ENCODE assay signal across 25 mouse cellular contexts in the genomic region with DNA sequence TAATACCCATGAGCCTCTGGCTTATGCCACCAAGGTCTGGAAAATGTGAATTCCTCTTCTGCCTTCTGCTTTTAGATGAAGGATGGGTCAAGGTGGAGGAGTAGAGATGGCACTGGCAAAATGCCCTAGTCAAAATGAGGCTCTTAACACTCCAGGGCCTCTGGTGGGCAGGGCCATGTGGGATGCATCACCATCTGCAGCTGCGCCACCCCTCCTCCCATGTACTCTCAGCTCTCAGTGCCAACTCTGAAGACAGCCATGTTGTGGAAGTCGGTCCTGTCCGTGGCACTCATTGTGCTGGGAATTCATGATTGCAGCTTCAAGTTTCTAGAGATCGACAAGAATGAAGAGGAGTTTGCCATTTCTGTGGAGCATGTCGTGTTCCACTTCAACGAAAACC. TPM values are rescaled to one million over a fixed set of nuclear protein-coding genes. Genes with fewer than 3 reads are reported as not detected.
DNase-seq lines count a peak whose midpoint lies in the region; ATAC-seq and TF ChIP-seq lines count a peak whose summit lies in the region.
"Had no signal": no experiment of that assay in that cellular context is flagged by ENCODE, and none has a peak within 500 bp of the region (broad histone marks: within the 10 kb centered on the region; RNA-seq: fewer than 3 reads in every experiment).

TSS of gene Cst12 (plus strand) at position 220 of the 400 bp plus-strand sequence.

- no peak within 1 kb of the TSS for H3K4me2 ChIP-seq in stomach, embryonic 16.5 days (ENCODE audit: low read depth, low read length)
- no peak within 1 kb of the TSS for H3K4me2 ChIP-seq in stomach, postnatal 0 days (replicated peaks; ENCODE audit: low read depth)
- H3K4me2 ChIP-seq: forebrain, embryonic 13.5 days; heart, embryonic 12.5 days; hindbrain, embryonic 15.5 days had no signal

- DNase-seq in cerebellum, postnatal 10 days: peak; percentile 2 to 9
- no peak for DNase-seq in cerebellum, postnatal 14 days
- peak; percentile 44 for DNase-seq in layer of hippocampus, adult 9-11 months
- DNase-seq in layer of hippocampus, adult 2 months (ENCODE audit: low spot score in 2 of 2): no peak
- DNase-seq in stomach, postnatal 0 days (ENCODE audit: low spot score): no peak
- no peak for DNase-seq in embryonic facial prominence, embryonic 10.5 days (ENCODE audit: low spot score)
- DNase-seq: adrenal gland, postnatal 10 days; B cell, adult 2 months; cerebellum, adult 11 months; cerebellum, adult 8-10 months; cerebellum, postnatal 36 days; forebrain, postnatal 0 days; gastrocnemius, postnatal 36 days; heart, adult 2 months had no signal

- no peaks in the 10 kb centered on the region for H3K27me3 ChIP-seq in stomach, embryonic 16.5 days (ENCODE audit: control insufficient read depth, insufficient read depth, low read length)
- H3K27me3 ChIP-seq in stomach, postnatal 0 days (ENCODE audit: control insufficient read depth, insufficient read depth, low read length): no peaks in the 10 kb centered on the region
- H3K27me3 ChIP-seq in embryonic facial prominence, embryonic 10.5 days (replicated peaks; ENCODE audit: low read depth, poor library complexity, severe bottlenecking): no peaks in the 10 kb centered on the region
- H3K27me3 ChIP-seq: forebrain, embryonic 13.5 days; heart, embryonic 12.5 days; hindbrain, embryonic 15.5 days had no signal

- ATAC-seq in stomach, embryonic 16.5 days (ENCODE audit: insufficient read depth, low FRiP score): 0 out of 2 replicates have a peak, but pooled peaks have one; percentile 21
- ATAC-seq in stomach, postnatal 0 days (ENCODE audit: low FRiP score, low TSS enrichment): no peak
- ATAC-seq: CD4-positive, CD25-positive, alpha-beta regulatory T cell, adult 4 months; forebrain, embryonic 13.5 days; forebrain, postnatal 0 days had no signal

- H3K4me1 ChIP-seq in stomach, embryonic 16.5 days (ENCODE audit: control insufficient read depth, insufficient read depth, low read length): no peaks in the 10 kb centered on the region
- no peaks in the 10 kb centered on the region for H3K4me1 ChIP-seq in stomach, postnatal 0 days (replicated peaks; ENCODE audit: control insufficient read depth, insufficient read depth)
- no peaks in the 10 kb centered on the region for H3K4me1 ChIP-seq in embryonic facial prominence, embryonic 10.5 days
- H3K4me1 ChIP-seq: forebrain, embryonic 13.5 days; heart, embryonic 12.5 days; hindbrain, embryonic 10.5 days; hindbrain, embryonic 15.5 days had no signal

- no peaks in the 10 kb centered on the region for H3K9me3 ChIP-seq in stomach, embryonic 16.5 days (replicated peaks; ENCODE audit: control insufficient read depth, low read length)
- no peaks in the 10 kb centered on the region for H3K9me3 ChIP-seq in stomach, postnatal 0 days (ENCODE audit: control insufficient read depth, low read length)
- no peaks in the 10 kb centered on the region for H3K9me3 ChIP-seq in embryonic facial prominence, embryonic 10.5 days
- H3K9me3 ChIP-seq: forebrain, embryonic 13.5 days; heart, embryonic 12.5 days; hindbrain, embryonic 10.5 days; hindbrain, embryonic 15.5 days had no signal

- H3K4me3 ChIP-seq in layer of hippocampus, adult 2 months: no peak within 1 kb of the TSS
- H3K4me3 ChIP-seq in stomach, embryonic 16.5 days (replicated peaks; ENCODE audit: low read length): no peak within 1 kb of the TSS
- no peak within 1 kb of the TSS for H3K4me3 ChIP-seq in stomach, postnatal 0 days (ENCODE audit: low read depth, low read length)
- no peak within 1 kb of the TSS for H3K4me3 ChIP-seq in embryonic facial prominence, embryonic 10.5 days
- H3K4me3 ChIP-seq: forebrain, embryonic 13.5 days; heart, adult 2 months; heart, embryonic 12.5 days; hindbrain, embryonic 10.5 days; hindbrain, embryonic 15.5 days had no signal

- H3K9ac ChIP-seq in stomach, embryonic 16.5 days (ENCODE audit: low read length): no peak within 1 kb of the TSS
- H3K9ac ChIP-seq in stomach, postnatal 0 days (ENCODE audit: low read length): no peak within 1 kb of the TSS
- H3K9ac ChIP-seq: forebrain, embryonic 13.5 days; forebrain, postnatal 0 days; heart, embryonic 12.5 days; hindbrain, embryonic 15.5 days had no signal

- no peak for TF ChIP-seq CTCF in layer of hippocampus, adult 2 months (conservative IDR thresholded peaks at IDR 0.05)
- no peak for TF ChIP-seq CTCF in stomach, postnatal 0 days (IDR thresholded peaks at IDR 0.05; ENCODE audit: low read depth)

- no peak within 1 kb of the TSS for H3K27ac ChIP-seq in layer of hippocampus, adult 2 months
- no peak within 1 kb of the TSS for H3K27ac ChIP-seq in stomach, embryonic 16.5 days (ENCODE audit: low read length)
- no peak within 1 kb of the TSS for H3K27ac ChIP-seq in stomach, postnatal 0 days (replicated peaks)
- no peak within 1 kb of the TSS for H3K27ac ChIP-seq in embryonic facial prominence, embryonic 10.5 days (replicated peaks)
- H3K27ac ChIP-seq: forebrain, embryonic 13.5 days; heart, adult 2 months; hindbrain, embryonic 10.5 days; hindbrain, embryonic 15.5 days had no signal

- WGBS in stomach, embryonic 16.5 days: 91% methylated on average over 6 of the region's 6 CpGs
- 93% methylated on average over 6 of the region's 6 CpGs for WGBS in stomach, postnatal 0 days
- WGBS in embryonic facial prominence, embryonic 10.5 days: 90% methylated on average over 6 of the region's 6 CpGs

- H3K36me3 ChIP-seq in stomach, embryonic 16.5 days (ENCODE audit: control insufficient read depth, insufficient read depth, low read length): no peaks in the 10 kb centered on the region
- H3K36me3 ChIP-seq in stomach, postnatal 0 days (ENCODE audit: control insufficient read depth, insufficient read depth, low read length): no peaks in the 10 kb centered on the region
- H3K36me3 ChIP-seq in embryonic facial prominence, embryonic 10.5 days (replicated peaks): no peaks in the 10 kb centered on the region
- H3K36me3 ChIP-seq: G1E; heart, embryonic 12.5 days; hindbrain, embryonic 10.5 days; hindbrain, embryonic 15.5 days had no signal

- no peak for TF ChIP-seq EP300 in stomach, postnatal 0 days (optimal IDR thresholded peaks at IDR 0.05)

RNA-seq across cellular contexts. Expression of gene Cst12, which starts in this region (rescaled TPM):
- 1 to 10 TPM; 3.3 to 4.4 TPM for total RNA-seq in layer of hippocampus, adult 2 months (2021)
- polyA plus RNA-seq in stomach, embryonic 16.5 days (2015; fragmentation: Nextera tagmentation; extraction: Ambion mirVana): not detected in 2 replicates
- polyA plus RNA-seq in stomach, postnatal 0 days (2015; fragmentation: Nextera tagmentation; extraction: Ambion mirVana): 0.25 TPM in 1 of 2 replicates, not detected in the other
- polyA plus RNA-seq in embryonic facial prominence, embryonic 10.5 days (2016; fragmentation: Nextera tagmentation; extraction: Ambion mirVana): not detected in 2 replicates
- total RNA-seq: adrenal gland, postnatal 10 days; forebrain, postnatal 0 days; G1E; gastrocnemius, adult 8-10 months; gastrocnemius, postnatal 36 days had no signal
- polyA plus RNA-seq: brain, embryonic 14.5 days; CD4-positive, CD25-positive, alpha-beta regulatory T cell, adult 4 months; embryonic facial prominence, embryonic 14.5 days; forebrain, embryonic 13.5 days; forebrain, postnatal 0 days; G1E; heart, adult 2 months; heart, embryonic 12.5 days; heart, embryonic 16.5 days; hindbrain, embryonic 10.5 days; hindbrain, embryonic 15.5 days had no signal

Comparison
In these comparisons a context has a peak if more than half of its experiments do, and no peak if none do; other contexts are left out.
1. DNase-seq: peak in cerebellum, postnatal 10 days (2 of 2) and layer of hippocampus, adult 9-11 months (single experiment); none in cerebellum, postnatal 14 days (0 of 2), layer of hippocampus, adult 2 months (0 of 2), stomach, postnatal 0 days (single experiment) and embryonic facial prominence, embryonic 10.5 days (single experiment).
2. Peak in ATAC-seq in stomach, embryonic 16.5 days; RNA of the gene not detected or under 1 TPM.